Mouse (Mus musculus): Measurements from ENCODE around the gene Gm49345. TPM values are rescaled to one million over a fixed set of nuclear protein-coding genes. Genes with fewer than 3 reads are reported as not detected.

Gene Gm49345
- polyA plus RNA-seq (2012; ENCODE audit: low replicate concordance), result not detected in 2 replicates

GRCm38 (mm10) chr13:67637294-67638007 lies at the start of gene Gm49345, which contains the start of gene Zfp729a:
Gene Gm49345, minus strand, starts transcription at chr13:67637769.
Gene Zfp729a, minus strand, starts transcription at chr13:67637791.

GRCm38 (mm10) chr13:67686971-67687370 lies 49.4 kb upstream of the Gm49345 start, which contains the start of gene Zfp738:
Gene Zfp738, minus strand, starts transcription at chr13:67687071.

GRCm38 (mm10) chr13:67609066-67609876 lies 28.3 kb downstream of the Gm49345 start, which contains the start of gene Zfp729b:
Gene Zfp729b, minus strand, starts transcription at chr13:67609707.

GRCm38 (mm10) chr13:67553730-67554129 lies 83.8 kb downstream of the Gm49345 start, which contains the start of gene Zfp748:
Gene Zfp748, minus strand, starts transcription at chr13:67553830.

Other genes starting within 250 kb of the Gm49345 start
- 4.1 and 8.4 TPM in 2 replicates for gene Zfp429, start 237.9 kb downstream of the Gm49345 start, polyA plus RNA-seq (2012; ENCODE audit: low replicate concordance)
- 0.10 and 0.43 TPM in 2 replicates for gene Zfp459, start 216.4 kb downstream of the Gm49345 start, polyA plus RNA-seq (2012; ENCODE audit: low replicate concordance)
- gene Zfp874a, start 186.1 kb downstream of the Gm49345 start, polyA plus RNA-seq (2012; ENCODE audit: low replicate concordance), result 0.43 and 0.45 TPM in 2 replicates
- 0.56 and 1.0 TPM in 2 replicates for gene Zfp874b, start 153.5 kb downstream of the Gm49345 start, polyA plus RNA-seq (2012; ENCODE audit: low replicate concordance)
- 0.13 and 1.1 TPM in 2 replicates for gene Zfp58, start 137.2 kb downstream of the Gm49345 start, polyA plus RNA-seq (2012; ENCODE audit: low replicate concordance)
- gene Gm26965, start 111.6 kb downstream of the Gm49345 start, polyA plus RNA-seq (2012; ENCODE audit: low replicate concordance), result not detected in 2 replicates
- 1.3 and 2.3 TPM in 2 replicates for gene Zfp87, start 111.6 kb downstream of the Gm49345 start, polyA plus RNA-seq (2012; ENCODE audit: low replicate concordance)
- 0.66 and 0.73 TPM in 2 replicates for gene Zfp748, start 83.9 kb downstream of the Gm49345 start, polyA plus RNA-seq (2012; ENCODE audit: low replicate concordance)
- 0.29 and 1.1 TPM in 2 replicates for gene Zfp729b, start 28.1 kb downstream of the Gm49345 start, polyA plus RNA-seq (2012; ENCODE audit: low replicate concordance)
- gene Zfp729a, start within 50 bp of the Gm49345 start, polyA plus RNA-seq (2012; ENCODE audit: low replicate concordance), result 0.33 and 0.49 TPM in 2 replicates
- gene Zfp738, start 49.3 kb upstream of the Gm49345 start, polyA plus RNA-seq (2012; ENCODE audit: low replicate concordance), result 0.21 and 2.1 TPM in 2 replicates
- 0.53 and 1.8 TPM in 2 replicates for gene Zfp65, start 91.4 kb upstream of the Gm49345 start, polyA plus RNA-seq (2012; ENCODE audit: low replicate concordance)
- gene Zfp85, start 117.5 kb upstream of the Gm49345 start, polyA plus RNA-seq (2012; ENCODE audit: low replicate concordance), result 0.13 and 0.57 TPM in 2 replicates
- gene Zfp493, start 141.9 kb upstream of the Gm49345 start, polyA plus RNA-seq (2012; ENCODE audit: low replicate concordance), result 0.18 and 0.49 TPM in 2 replicates
- gene Zfp273, start 176.0 kb upstream of the Gm49345 start, polyA plus RNA-seq (2012; ENCODE audit: low replicate concordance), result 0.24 and 0.29 TPM in 2 replicates
- not detected in 2 replicates for gene Gm10037, start 193.3 kb upstream of the Gm49345 start, polyA plus RNA-seq (2012; ENCODE audit: low replicate concordance)
- gene BC048507, start 225.6 kb upstream of the Gm49345 start, polyA plus RNA-seq (2012; ENCODE audit: low replicate concordance), result not detected in 2 replicates